Mouse (Mus musculus) midbrain, embryonic 11.5 days (tissue): ENCODE data around the gene Prune1. TPM values are rescaled to one million over a fixed set of nuclear protein-coding genes. Genes with fewer than 3 reads are reported as not detected.

ENCODE experiments used
- polyA plus RNA-seq: library from polyadenylated mRNA; unstranded; fragments of >200 nt; fragmentation: Nextera tagmentation; extraction: Ambion mirVana; gene quantifications from 2 replicates; pipeline ENCODE4 v1.2.1, GENCODE M21; 2014

Gene Prune1
- polyA plus RNA-seq, 1 experiment from 2014 or later = 29.7 TPM

Other genes starting within 250 kb of the Prune1 start
- 300 and 316 TPM in 2 replicates for gene Psmd4, start 239.5 kb downstream of the Prune1 start, polyA plus RNA-seq
- gene Pip5k1a, start 175.1 kb downstream of the Prune1 start, polyA plus RNA-seq = 13.2 and 15.1 TPM in 2 replicates
- 221 and 238 TPM in 2 replicates for gene Vps72, start 171.1 kb downstream of the Prune1 start, polyA plus RNA-seq
- 0.97 TPM in 1 of 2 replicates, not detected in the other for gene Tmod4, start 157.6 kb downstream of the Prune1 start, polyA plus RNA-seq
- gene Scnm1, start 148.1 kb downstream of the Prune1 start, polyA plus RNA-seq = 84.9 and 86.3 TPM in 2 replicates
- gene Lysmd1, start 148.0 kb downstream of the Prune1 start, polyA plus RNA-seq = 16.1 and 17.4 TPM in 2 replicates
- gene Tnfaip8l2, start 139.7 kb downstream of the Prune1 start, polyA plus RNA-seq = 2.2 and 2.9 TPM in 2 replicates
- 14.1 and 17.8 TPM in 2 replicates for gene Sema6c, start 121.6 kb downstream of the Prune1 start, polyA plus RNA-seq
- 6.0 and 6.9 TPM in 2 replicates for gene Gabpb2, start 64.2 kb downstream of the Prune1 start, polyA plus RNA-seq
- 105 and 106 TPM in 2 replicates for gene Cdc42se1, start 53.3 kb downstream of the Prune1 start, polyA plus RNA-seq
- gene Mllt11, start 49.9 kb downstream of the Prune1 start, polyA plus RNA-seq = 124 and 144 TPM in 2 replicates
- gene Gm128, start 40.5 kb downstream of the Prune1 start, polyA plus RNA-seq = 0.18 and 0.48 TPM in 2 replicates
- gene Bnipl, start 30.9 kb downstream of the Prune1 start, polyA plus RNA-seq = 0.20 TPM in 1 of 2 replicates, not detected in the other
- gene Mindy1, start 731 bp downstream of the Prune1 start, polyA plus RNA-seq = 38.8 and 43.3 TPM in 2 replicates
- gene Anxa9, start 25.1 kb upstream of the Prune1 start, polyA plus RNA-seq = 0.87 and 1.3 TPM in 2 replicates
- gene Cers2, start 32.7 kb upstream of the Prune1 start, polyA plus RNA-seq = 94.1 and 97.1 TPM in 2 replicates
- gene Setdb1, start 75.1 kb upstream of the Prune1 start, polyA plus RNA-seq = 60.9 and 69.3 TPM in 2 replicates
- gene 4930558C23Rik, start 120.8 kb upstream of the Prune1 start, polyA plus RNA-seq = not detected in 2 replicates
- gene Arnt, start 152.3 kb upstream of the Prune1 start, polyA plus RNA-seq = 26.2 and 27.0 TPM in 2 replicates
- gene Ctsk, start 217.2 kb upstream of the Prune1 start, polyA plus RNA-seq = 6.7 and 8.0 TPM in 2 replicates
- gene Ctss, start 244.7 kb upstream of the Prune1 start, polyA plus RNA-seq = 10.2 TPM in 2 replicates